Comparison of ENCODE assay signal across 12 mouse cellular contexts in genomic region chr1:132560907-132561700, GRCm38 (mm10). TPM values are rescaled to one million over a fixed set of nuclear protein-coding genes. Genes with fewer than 3 reads are reported as not detected.
A peak's percentile ranks its signal among the peaks of the same experiment; 100 is the strongest.
DNase-seq lines count a peak whose midpoint lies in the region; ATAC-seq lines count a peak whose summit lies in the region.
"Had no signal": no experiment of that assay in that cellular context is flagged by ENCODE, and none has a peak within 500 bp of the region (broad histone marks: within the 10 kb centered on the region; RNA-seq: fewer than 3 reads in every experiment).

No protein-coding gene starts in this region.

- H3K36me3 ChIP-seq in hindbrain, embryonic 16.5 days (ENCODE audit: control insufficient read depth, insufficient read depth, low read length), result no peaks in the 10 kb centered on the region
- H3K36me3 ChIP-seq in midbrain, embryonic 15.5 days (replicated peaks), result no peaks in the 10 kb centered on the region
- H3K36me3 ChIP-seq in intestine, embryonic 16.5 days (ENCODE audit: control insufficient read depth, insufficient read depth, low read length), result no peaks in the 10 kb centered on the region
- H3K36me3 ChIP-seq: G1E; lung, embryonic 15.5 days had no signal

- H3K4me1 ChIP-seq in hindbrain, embryonic 16.5 days (ENCODE audit: control insufficient read depth, insufficient read depth, low read depth, low read length), result peaks cover 24% of the 10 kb centered on the region
- H3K4me1 ChIP-seq in midbrain, embryonic 15.5 days, result peaks cover 46% of the 10 kb centered on the region
- peaks cover 11% of the 10 kb centered on the region for H3K4me1 ChIP-seq in intestine, embryonic 16.5 days (ENCODE audit: control insufficient read depth, insufficient read depth, low read length)

- intact Hi-C loops in left cerebral cortex, postnatal 4 days (cut with DNase I), result no loop called here

- H3K9me3 ChIP-seq in hindbrain, embryonic 16.5 days (ENCODE audit: control insufficient read depth, low read length), result no peaks in the 10 kb centered on the region
- no peaks in the 10 kb centered on the region for H3K9me3 ChIP-seq in midbrain, embryonic 15.5 days
- H3K9me3 ChIP-seq in intestine, embryonic 16.5 days (ENCODE audit: control insufficient read depth, low read length), result no peaks in the 10 kb centered on the region
- H3K9me3 ChIP-seq: G1E; lung, embryonic 15.5 days had no signal

- peak overlapping the region; percentile 48 for H3K27ac ChIP-seq in hindbrain, embryonic 16.5 days (ENCODE audit: low read depth, low read length)
- H3K27ac ChIP-seq in midbrain, embryonic 15.5 days, result peak overlapping the region; percentile 72
- no peak overlapping the region for H3K27ac ChIP-seq in intestine, embryonic 16.5 days (ENCODE audit: low read length)
- H3K27ac ChIP-seq: lung, embryonic 15.5 days had no signal

- DNase-seq in left cerebral cortex, postnatal 4 days, result peak; percentile 96
- DNase-seq in left cerebral cortex, adult 9 months (ENCODE audit: low spot score in 2 of 2), result no peak
- DNase-seq in cerebellum, postnatal 14 days, result peak; percentile 84 to 91
- no peak for DNase-seq in thymus, postnatal 25 days
- no peak for DNase-seq in urinary bladder, postnatal 4 days (ENCODE audit: low spot score in 2 of 2)

- no peak overlapping the region for H3K4me2 ChIP-seq in hindbrain, embryonic 16.5 days (ENCODE audit: low read length)
- H3K4me2 ChIP-seq in midbrain, embryonic 15.5 days, result no peak overlapping the region
- H3K4me2 ChIP-seq in intestine, embryonic 16.5 days (ENCODE audit: low read depth, low read length), result no peak overlapping the region
- H3K4me2 ChIP-seq: lung, embryonic 15.5 days had no signal

- no peak overlapping the region for H3K4me3 ChIP-seq in hindbrain, embryonic 16.5 days (ENCODE audit: low read length)
- H3K4me3 ChIP-seq in midbrain, embryonic 15.5 days, result no peak overlapping the region
- no peak overlapping the region for H3K4me3 ChIP-seq in intestine, embryonic 16.5 days (ENCODE audit: low read length)
- H3K4me3 ChIP-seq: lung, embryonic 15.5 days had no signal

- peak; percentile 21; the same call in 1 of the 2 replicates for ATAC-seq in hindbrain, embryonic 16.5 days
- no peak for ATAC-seq in midbrain, embryonic 15.5 days (replicated peaks)
- no peak for ATAC-seq in intestine, embryonic 16.5 days

- H3K27me3 ChIP-seq in hindbrain, embryonic 16.5 days (replicated peaks; ENCODE audit: control insufficient read depth, insufficient read depth, low read length), result no peaks in the 10 kb centered on the region
- no peaks in the 10 kb centered on the region for H3K27me3 ChIP-seq in midbrain, embryonic 15.5 days (replicated peaks)
- H3K27me3 ChIP-seq in intestine, embryonic 16.5 days (replicated peaks; ENCODE audit: control insufficient read depth, insufficient read depth, low read length), result 0 out of 2 replicates have a peak, but pooled peaks cover 3% of the 10 kb centered on the region

- no peak overlapping the region for H3K9ac ChIP-seq in hindbrain, embryonic 16.5 days (ENCODE audit: low read depth, low read length)
- H3K9ac ChIP-seq in midbrain, embryonic 15.5 days, result no peak overlapping the region
- no peak overlapping the region for H3K9ac ChIP-seq in intestine, embryonic 16.5 days (ENCODE audit: low read depth, low read length)
- H3K9ac ChIP-seq: lung, embryonic 15.5 days had no signal

- WGBS in hindbrain, embryonic 16.5 days, result 46% methylated on average over 8 of the region's 8 CpGs
- 59% methylated on average over 8 of the region's 8 CpGs for WGBS in midbrain, embryonic 15.5 days
- WGBS in intestine, embryonic 16.5 days, result 61% methylated on average over 8 of the region's 8 CpGs

RNA-seq across cellular contexts. Expression of gene Cntn2, which starts 18.0 kb away (rescaled TPM):
- total RNA-seq in left cerebral cortex, postnatal 4 days (2021), result 100 to 1,000 TPM; 113 to 118 TPM
- 24.3 and 31.0 TPM in 2 replicates for polyA plus RNA-seq in hindbrain, embryonic 16.5 days (2015; fragmentation: Nextera tagmentation; extraction: Ambion mirVana)
- polyA plus RNA-seq in midbrain, embryonic 15.5 days (2015; fragmentation: Nextera tagmentation; extraction: Ambion mirVana), result 38.9 and 44.0 TPM in 2 replicates
- polyA plus RNA-seq in intestine, embryonic 16.5 days (2015; fragmentation: Nextera tagmentation; extraction: Ambion mirVana), result 0.27 and 0.31 TPM in 2 replicates
- total RNA-seq: common myeloid progenitor, adult 5-6 weeks; hematopoietic stem cell, adult 5-6 weeks had no signal
- polyA plus RNA-seq: G1E had no signal

RNA-seq across cellular contexts. Expression of gene Tmem81, which starts 55.1 kb away (rescaled TPM):
- total RNA-seq in left cerebral cortex, postnatal 4 days (2021), result 1 to 10 TPM; 2.2 to 2.9 TPM
- polyA plus RNA-seq in hindbrain, embryonic 16.5 days (2015; fragmentation: Nextera tagmentation; extraction: Ambion mirVana), result 0.56 and 0.95 TPM in 2 replicates
- polyA plus RNA-seq in midbrain, embryonic 15.5 days (2015; fragmentation: Nextera tagmentation; extraction: Ambion mirVana), result 0.99 and 1.0 TPM in 2 replicates
- polyA plus RNA-seq in intestine, embryonic 16.5 days (2015; fragmentation: Nextera tagmentation; extraction: Ambion mirVana), result 1.4 and 1.7 TPM in 2 replicates

Comparison
In these comparisons a context has a peak if more than half of its experiments do, and no peak if none do; other contexts are left out.
1. DNase-seq: peak in left cerebral cortex, postnatal 4 days (single experiment) and cerebellum, postnatal 14 days (2 of 2); none in left cerebral cortex, adult 9 months (0 of 2), thymus, postnatal 25 days (single experiment) and urinary bladder, postnatal 4 days (0 of 2).
2. RNA of gene Cntn2, which starts 18.0 kb away (polyA plus RNA-seq): 38.9 to 44.0 TPM in midbrain, embryonic 15.5 days and 24.3 to 31.0 TPM in hindbrain, embryonic 16.5 days; 0.27 to 0.31 TPM in intestine, embryonic 16.5 days; every median in the first group is over 10 times any median in the second.